Mouse (Mus musculus): ENCODE measurements at regions not wholly inside any gene's neighbourhood (a gene's known extent, or its start where the extent isn't known, plus 50 kb on each side); places are given as distances from the start of the nearest gene placed in this dataset.

DNA sequence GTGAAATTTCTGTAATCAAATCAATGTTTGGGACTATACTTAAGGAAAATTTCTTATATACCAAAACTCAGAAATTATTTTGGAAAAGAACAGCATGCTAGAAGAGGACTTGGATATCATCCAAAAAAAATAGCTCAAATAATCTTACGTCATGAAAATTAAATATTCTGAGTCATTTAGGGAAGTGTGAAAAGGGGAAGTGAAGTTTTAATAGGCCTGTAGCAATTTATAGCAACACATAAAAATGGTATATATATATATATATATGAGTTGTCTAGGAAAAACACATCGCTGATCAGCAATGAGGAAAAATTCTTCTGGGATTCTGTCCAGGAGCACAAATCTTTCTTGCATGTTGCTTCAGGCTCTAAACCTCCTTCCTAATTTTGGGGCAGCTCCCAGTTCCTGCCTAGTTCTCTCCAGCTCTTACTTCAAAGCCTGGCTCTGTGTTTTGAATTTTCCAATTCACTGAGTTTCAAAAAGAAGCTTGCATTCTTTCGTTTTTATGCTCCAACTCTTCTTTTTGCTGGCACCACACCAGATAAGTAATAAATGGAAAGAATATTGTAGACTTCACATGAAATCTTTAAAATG lies 402.5 kb upstream of the Gemin8 start:
- no peaks in the 10 kb centered on the region for H3K4me1 ChIP-seq (ENCODE audit: insufficient read depth, low read length)
- no peak overlapping the region for H3K4me2 ChIP-seq (ENCODE audit: low read depth, low read length)
- 52% methylated on average over 3 of the region's 3 CpGs for WGBS
- H3K36me3 ChIP-seq (ENCODE audit: insufficient read depth, low read length) = no peaks in the 10 kb centered on the region
- no peak overlapping the region for H3K4me3 ChIP-seq (ENCODE audit: low read length)
- H3K9ac ChIP-seq (replicated peaks; ENCODE audit: low read length) = no peak overlapping the region
- no peak for TF ChIP-seq CTCF (IDR thresholded peaks at IDR 0.05; ENCODE audit: low read depth)
- no peak for ATAC-seq
- H3K9me3 ChIP-seq (ENCODE audit: low read length) = no peaks in the 10 kb centered on the region
- no peaks in the 10 kb centered on the region for H3K27me3 ChIP-seq (ENCODE audit: insufficient read depth, low read length)
- no peak overlapping the region for H3K27ac ChIP-seq
- peak; percentile 8 for DNase-seq (ENCODE audit: low spot score)
